Mouse (Mus musculus) CH12F3 (cell line): ENCODE data around the gene Dand5.

Experiments used
- in situ Hi-C: fragments of 300-500 bp; cut with MboI; formaldehyde crosslinking; loops from 2 replicates; pipeline ENCODE4 v1.14.3; 2020; ENCODE audit warnings: low sequenced_read_pairs

Dand5 gene

GRCm38 (mm10) chr8:84806031-84806430, 16.6 kb downstream of the Dand5 start:
- in situ Hi-C loops = no loop called here

- in situ Hi-C loops = no loop called here
Observed at GRCm38 (mm10) chr8:84799999-84800831, 22.4 kb downstream of the Dand5 start, which contains the start of gene Nfix. Gene Nfix (minus strand): TSS chr8:84800344.

- in situ Hi-C loops = no loop called here
Observed at GRCm38 (mm10) chr8:84799136-84799931, 23.3 kb downstream of the Dand5 start.

GRCm38 (mm10) chr8:84798446-84799135, 24.0 kb downstream of the Dand5 start:
- in situ Hi-C loops = no loop called here

- in situ Hi-C loops = no loop called here
Observed at GRCm38 (mm10) chr8:84797971-84798370, 24.7 kb downstream of the Dand5 start.

GRCm38 (mm10) chr8:84797256-84797797, 25.3 kb downstream of the Dand5 start:
- in situ Hi-C loops = no loop called here

- in situ Hi-C loops = no loop called here
Observed at GRCm38 (mm10) chr8:84794486-84794885, 28.1 kb downstream of the Dand5 start.

- in situ Hi-C loops = no loop called here
Observed at GRCm38 (mm10) chr8:84793791-84794485, 28.7 kb downstream of the Dand5 start.

GRCm38 (mm10) chr8:84793134-84793533, 29.5 kb downstream of the Dand5 start:
- in situ Hi-C loops = no loop called here

GRCm38 (mm10) chr8:84792429-84792947, 30.1 kb downstream of the Dand5 start:
- in situ Hi-C loops = no loop called here

GRCm38 (mm10) chr8:84790537-84790936, 32.1 kb downstream of the Dand5 start:
- in situ Hi-C loops = no loop called here

GRCm38 (mm10) chr8:84789855-84790486, 32.7 kb downstream of the Dand5 start:
- in situ Hi-C loops = no loop called here

GRCm38 (mm10) chr8:84789345-84789744, 33.3 kb downstream of the Dand5 start:
- in situ Hi-C loops = no loop called here

- in situ Hi-C loops = no loop called here
Observed at GRCm38 (mm10) chr8:84788896-84789295, 33.7 kb downstream of the Dand5 start.

GRCm38 (mm10) chr8:84787523-84788302, 34.9 kb downstream of the Dand5 start:
- in situ Hi-C loops = no loop called here

- in situ Hi-C loops = no loop called here
Observed at GRCm38 (mm10) chr8:84786801-84787467, 35.7 kb downstream of the Dand5 start.

- in situ Hi-C loops = no loop called here
Observed at GRCm38 (mm10) chr8:84785756-84786677, 36.6 kb downstream of the Dand5 start.

GRCm38 (mm10) chr8:84785506-84785755, 37.2 kb downstream of the Dand5 start:
- in situ Hi-C loops = no loop called here
